Mouse (Mus musculus) erythroblast, embryonic 14.5 days (primary cell): ENCODE measurements around the gene Asb18.

Experiments used
- GATA1 ChIP-seq: IDR thresholded peaks from 2 replicates; pipeline ENCODE4 v1.6.1; 2012; ENCODE audit warnings: low read length, inconsistent platforms, mixed read lengths
- TAL1 ChIP-seq: IDR thresholded peaks from 3 replicates; pipeline ENCODE4 v1.6.1; 2012; ENCODE audit warnings: low read length, inconsistent platforms, mixed read lengths

- no peak for TF ChIP-seq TAL1
- TF ChIP-seq GATA1 = no peak
Measured at GRCm38 (mm10) chr1:89971848-89972247, 42.6 kb downstream of the Asb18 start.
